8 mouse cellular contexts compared by ENCODE assay signal in the genomic region with DNA sequence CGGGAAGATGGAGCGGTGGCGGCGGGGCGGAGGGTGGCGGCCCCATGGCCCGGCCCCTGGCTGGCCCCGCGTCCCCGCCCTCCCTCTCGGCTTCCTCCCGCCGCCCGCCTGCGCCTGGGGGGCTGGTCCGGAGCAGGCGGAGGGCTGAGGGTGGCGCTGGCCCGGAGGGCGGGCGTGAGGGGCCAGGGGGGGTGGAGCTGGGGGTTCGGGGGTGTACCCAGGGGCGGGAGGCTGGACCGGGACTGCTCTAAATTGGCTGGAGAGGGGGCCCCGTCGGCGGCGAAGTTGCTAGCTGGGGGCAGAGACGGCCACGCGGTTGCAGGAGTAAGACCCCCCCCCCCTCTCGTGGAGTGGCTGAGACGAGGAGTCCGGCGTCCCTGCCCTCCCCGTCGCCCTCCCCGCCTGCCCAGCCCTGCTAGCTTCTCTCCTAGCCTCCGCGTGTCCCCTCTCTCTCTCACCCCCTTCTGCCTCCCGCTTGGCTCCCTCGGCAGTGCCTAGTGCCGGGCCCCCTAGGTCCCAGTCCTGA. TPM values are rescaled to one million over a fixed set of nuclear protein-coding genes. Genes with fewer than 3 reads are reported as not detected.
DNase-seq lines count a peak whose midpoint lies in the region; ATAC-seq and TF ChIP-seq lines count a peak whose summit lies in the region.

No protein-coding gene starts in this region.

- DNase-seq in 3T3-L1 (ENCODE audit: low read depth, low spot score) = peak; percentile 58
- DNase-seq in CH12.LX (ENCODE audit: extremely low read depth) = peak; percentile 44
- DNase-seq in embryo, embryonic 10 days (ENCODE audit: low spot score) = peak; percentile 43
- DNase-seq in kidney, postnatal 14 days = peak; percentile 80
- peak; percentile 78 to 87 for DNase-seq in lung, postnatal 4 days
- DNase-seq in layer of hippocampus, adult 11-12 months (ENCODE audit: low spot score) = no peak

- H3K9ac ChIP-seq in CH12.LX (ENCODE audit: insufficient read depth, low read depth) = peak overlapping the region; percentile 71
- H3K9ac ChIP-seq in heart, embryonic 11.5 days (ENCODE audit: low read depth, low read length) = peak overlapping the region; percentile 78
- peak overlapping the region; percentile 50 for H3K9ac ChIP-seq in stomach, embryonic 14.5 days (replicated peaks; ENCODE audit: low read depth, low read length)

- H3K4me1 ChIP-seq in CH12.LX (ENCODE audit: control insufficient read depth in 1 of 2, insufficient read depth in 2 of 2) = peaks cover 4 to 41% of the 10 kb centered on the region in 2 experiments; a peak in 3 of 4 replicates
- H3K4me1 ChIP-seq in heart, embryonic 11.5 days (ENCODE audit: control insufficient read depth, insufficient read depth, low read length) = peaks cover 10% of the 10 kb centered on the region
- 0 out of 2 replicates have a peak, but pooled peaks cover 3% of the 10 kb centered on the region for H3K4me1 ChIP-seq in stomach, embryonic 14.5 days (ENCODE audit: control insufficient read depth, insufficient read depth, low read length)

- no peak for TF ChIP-seq EP300 in CH12.LX (IDR thresholded peaks at IDR 0.05; ENCODE audit: low read length)

- no peak for TF ChIP-seq POLR2A in CH12.LX (IDR thresholded peaks at IDR 0.05; ENCODE audit: low read depth, low read length)

- dilution Hi-C loops in CH12.LX (cut with MboI; ENCODE audit: extremely low pct_ligation_motif_present, extremely low pct_unique_long_range_greater_than_20kb, low sequenced_read_pairs) = no loop called here

- H3K4me2 ChIP-seq in CH12.LX (ENCODE audit: insufficient read depth, low read depth, poor library complexity, severe bottlenecking) = peak overlapping the region; percentile 61; the same call in 1 of the 2 replicates
- peak overlapping the region; percentile 79 for H3K4me2 ChIP-seq in heart, embryonic 11.5 days
- H3K4me2 ChIP-seq in stomach, embryonic 14.5 days (replicated peaks; ENCODE audit: low read depth, low read length) = peak overlapping the region; percentile 79

- in situ Hi-C loops in CH12.LX (cut with MboI; ENCODE audit: low pct_ligation_motif_present, low pct_unique_long_range_greater_than_20kb, low sequenced_read_pairs) = no loop called here

- WGBS in heart, embryonic 11.5 days (ENCODE audit: insufficient replicate concordance) = 8% methylated on average over 15 of the region's 43 CpGs
- 14% methylated on average over 13 of the region's 43 CpGs for WGBS in stomach, embryonic 14.5 days

- ATAC-seq in heart, embryonic 11.5 days (replicated peaks; ENCODE audit: insufficient number of reproducible peaks, low FRiP score, low TSS enrichment) = peak; percentile 85
- ATAC-seq in stomach, embryonic 14.5 days (ENCODE audit: insufficient number of reproducible peaks, insufficient read depth, low FRiP score, low read depth) = peak; percentile 87

- no peaks in the 10 kb centered on the region for H3K9me3 ChIP-seq in CH12.LX (replicated peaks; ENCODE audit: low read length)
- no peaks in the 10 kb centered on the region for H3K9me3 ChIP-seq in heart, embryonic 11.5 days (replicated peaks; ENCODE audit: control insufficient read depth, low read length)
- H3K9me3 ChIP-seq in stomach, embryonic 14.5 days (ENCODE audit: control insufficient read depth, low read depth, low read length) = no peaks in the 10 kb centered on the region

- peak overlapping the region; percentile 76 for H3K27ac ChIP-seq in CH12.LX (ENCODE audit: insufficient read depth, low read depth)
- H3K27ac ChIP-seq in heart, embryonic 11.5 days (ENCODE audit: low read depth, low read length) = peak overlapping the region; percentile 90
- H3K27ac ChIP-seq in stomach, embryonic 14.5 days (ENCODE audit: low read length) = peak overlapping the region; percentile 94

- no peak for TF ChIP-seq CTCF in CH12.LX (conservative IDR thresholded peaks at IDR 0.05 in 1 of 2, IDR thresholded peaks at IDR 0.05 in 1 of 2; ENCODE audit: low read depth in 2 of 2, low read length in 2 of 2)

- H3K36me3 ChIP-seq in CH12.LX (replicated peaks in 1 of 2; ENCODE audit: control insufficient read depth in 1 of 2, insufficient read depth in 1 of 2, low read length in 1 of 2) = peaks cover 0 to 9% of the 10 kb centered on the region in 2 experiments
- H3K36me3 ChIP-seq in heart, embryonic 11.5 days (ENCODE audit: control insufficient read depth, insufficient read depth, low read length) = no peaks in the 10 kb centered on the region
- H3K36me3 ChIP-seq in stomach, embryonic 14.5 days (ENCODE audit: control insufficient read depth, insufficient read depth, low read length) = no peaks in the 10 kb centered on the region

- TF ChIP-seq RAD21 in CH12.LX (IDR thresholded peaks at IDR 0.05; ENCODE audit: low read depth, low read length) = no peak

- peak overlapping the region; percentile 49 to 91 (median 63) for H3K4me3 ChIP-seq in CH12.LX (replicated peaks in 1 of 3; ENCODE audit: low read depth in 2 of 3, low read length in 2 of 3, poor library complexity in 1 of 3)
- peak overlapping the region; percentile 57 for H3K4me3 ChIP-seq in heart, embryonic 11.5 days (ENCODE audit: low read depth, low read length)
- H3K4me3 ChIP-seq in stomach, embryonic 14.5 days (ENCODE audit: low read depth, low read length) = peak overlapping the region; percentile 53

- no peaks in the 10 kb centered on the region for H3K27me3 ChIP-seq in CH12.LX (replicated peaks)
- H3K27me3 ChIP-seq in heart, embryonic 11.5 days (ENCODE audit: control insufficient read depth, insufficient read depth, low read length) = peaks cover 3% of the 10 kb centered on the region; the same call in 1 of the 2 replicates
- H3K27me3 ChIP-seq in stomach, embryonic 14.5 days (ENCODE audit: control insufficient read depth, insufficient read depth, low read length) = no peaks in the 10 kb centered on the region

- H3K79me2 ChIP-seq in CH12.LX (replicated peaks; ENCODE audit: control insufficient read depth, extremely low read depth, insufficient read depth, poor library complexity, severe bottlenecking) = peaks cover 13% of the 10 kb centered on the region

TF ChIP-seq in CH12.LX, 34 proteins besides CTCF, POLR2A, EP300 and RAD21:
- no peak for TF ChIP-seq IRF4 (IDR thresholded peaks at IDR 0.05; ENCODE audit: low read depth, low read length)
- no peak for TF ChIP-seq USF1 (IDR thresholded peaks at IDR 0.05; ENCODE audit: low read depth, low read length)
- TF ChIP-seq ZKSCAN1 (IDR thresholded peaks at IDR 0.05; ENCODE audit: borderline replicate concordance, low read depth, low read length) = no peak
- no peak for TF ChIP-seq GABPA (IDR thresholded peaks at IDR 0.05; ENCODE audit: insufficient replicate concordance, low read depth, low read length)
- no peak for TF ChIP-seq MAFK (IDR thresholded peaks at IDR 0.05; ENCODE audit: insufficient replicate concordance, low read length)
- no peak for TF ChIP-seq ZC3H11A (IDR thresholded peaks at IDR 0.05; ENCODE audit: low read depth, low read length)
- TF ChIP-seq USF2 (conservative IDR thresholded peaks at IDR 0.05; ENCODE audit: low read depth, low read length) = no peak
- TF ChIP-seq MXI1 (IDR thresholded peaks at IDR 0.05; ENCODE audit: low read depth, low read length) = no peak; the same call in 1 of the 2 replicates
- TF ChIP-seq NELFE (IDR thresholded peaks at IDR 0.05; ENCODE audit: low read depth, low read length) = no peak

RNA-seq across cellular contexts. Expression of a gene that starts 0.5 kb away (rescaled TPM):
- total RNA-seq in CH12.LX (2012; rRNA removed) (21.5 and 24.0 TPM in 2 replicates), CH12.LX (2014; rRNA removed) (21.4 and 22.7 TPM in 2 replicates)
- polyA plus RNA-seq in CH12.LX (2012; ENCODE audit: insufficient read length, low read depth) = 17.7 and 19.2 TPM in 2 replicates
- 33.5 and 43.3 TPM in 2 replicates for polyA plus RNA-seq in heart, embryonic 11.5 days (2014; fragmentation: Nextera tagmentation; extraction: Ambion mirVana)
- polyA plus RNA-seq in stomach, embryonic 14.5 days (2014; fragmentation: Nextera tagmentation; extraction: Ambion mirVana) = 39.5 and 42.9 TPM in 2 replicates
